Mouse (Mus musculus): ENCODE data around the gene Hsbp1.

GRCm38 (mm10) chr8:119345029-119345682 lies 868 bp downstream of the Hsbp1 start:
- TF ChIP-seq CTCF (IDR thresholded peaks at IDR 0.05; ENCODE audit: low read depth, low read length) (0 out of 2 replicates have a peak, but pooled peaks have one; percentile 2), POLR2A (IDR thresholded peaks at IDR 0.05; ENCODE audit: extremely low read depth, insufficient read depth, low read length) (no peak)
